Mouse (Mus musculus) frontal cortex, adult 2 months (tissue): Measurements from ENCODE around the gene Poldip2. TPM values are rescaled to one million over a fixed set of nuclear protein-coding genes. Genes with fewer than 3 reads are reported as not detected.
A peak's percentile ranks its signal among the peaks of the same experiment; 100 is the strongest.

Experiments used
- DNase-seq, 2 experiments: peaks; one replicate each; pipeline ENCODE4 v3.0.0; 2022; ENCODE audit warnings: low spot score in 1 of 2; ENCODE audit errors: extremely low spot score in 1 of 2
- polyA plus RNA-seq: library from polyadenylated mRNA; depleted of rRNA; stranded (reverse); fragments of >200 nt; gene quantifications from 2 replicates; pipeline ENCODE4 v1.2.3, GENCODE M21; 2012; rRNA removed

Gene Poldip2
- polyA plus RNA-seq: 107 and 115 TPM in 2 replicates

DNA sequence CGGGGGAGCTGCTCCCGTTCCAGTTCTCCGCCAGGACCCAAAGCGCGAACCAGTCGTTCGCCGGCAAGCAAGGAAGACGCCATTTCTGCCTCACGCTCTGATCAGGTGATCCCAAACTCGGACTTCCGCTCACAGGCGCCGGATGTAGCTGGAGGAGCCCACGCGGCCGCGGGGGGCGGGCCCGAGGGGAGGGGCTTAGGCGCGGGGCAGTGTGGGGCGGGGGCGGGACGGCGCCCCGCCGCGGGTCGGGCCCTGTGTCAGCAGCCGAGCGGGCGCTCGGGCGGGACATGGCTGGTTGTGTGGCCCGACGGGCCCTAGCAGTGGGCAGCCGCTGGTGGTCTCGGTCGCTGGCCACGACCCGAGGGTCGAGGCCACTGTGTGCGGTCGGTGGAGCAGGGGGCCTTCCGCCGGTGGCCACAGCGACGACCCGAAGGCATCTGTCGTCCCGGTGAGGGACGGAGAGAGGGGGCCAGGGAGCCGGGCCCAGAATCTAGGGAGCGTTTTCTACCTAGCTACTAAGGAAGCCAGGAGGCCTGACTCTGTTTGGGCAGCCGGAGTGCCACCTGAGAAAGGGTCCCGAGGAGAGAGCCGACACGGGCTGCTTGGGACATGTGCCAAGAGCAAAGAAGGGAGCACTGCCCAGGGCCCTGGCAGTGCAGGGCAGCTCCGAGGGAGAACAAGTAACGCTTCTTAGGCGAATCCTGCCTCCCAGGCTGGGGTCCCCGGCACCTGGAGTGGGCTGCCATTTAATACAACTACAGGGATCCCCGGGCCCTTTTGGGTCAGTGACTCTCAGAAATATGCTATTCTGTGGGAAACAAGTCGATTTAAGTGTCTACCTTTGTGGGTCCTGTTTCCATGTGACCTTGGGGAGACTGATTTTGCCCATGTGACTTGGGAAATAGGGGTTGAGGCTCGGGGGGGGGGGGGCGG lies at the start of gene Poldip2, which contains the start of gene Tmem199:
Poldip2 (plus strand) TSS at position 169 of the 933 bp plus-strand sequence.
Tmem199 (minus strand) TSS at position 148 of the 933 bp plus-strand sequence.
- peak; percentile 81 to 90 for DNase-seq

DNA sequence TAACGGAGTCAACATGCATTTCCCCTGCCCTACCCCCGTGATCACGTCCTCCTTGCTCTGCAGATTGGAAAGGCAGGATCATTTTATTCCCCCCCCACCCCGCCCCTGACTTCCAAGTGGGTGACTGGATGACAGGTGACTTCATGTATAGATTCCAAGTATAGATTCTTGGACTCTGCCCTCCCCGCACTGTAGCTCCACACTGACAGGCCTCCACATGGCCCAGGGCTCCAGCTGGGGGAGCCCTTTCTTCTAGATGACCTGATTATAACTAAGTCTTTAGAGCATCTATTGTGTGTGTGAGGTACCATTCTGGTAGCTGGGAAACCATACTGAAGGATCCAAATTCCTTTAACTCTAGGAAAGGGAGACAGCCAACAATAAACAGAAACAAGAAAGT lies 49.3 kb upstream of the Poldip2 start:
- no peak for DNase-seq

DNA sequence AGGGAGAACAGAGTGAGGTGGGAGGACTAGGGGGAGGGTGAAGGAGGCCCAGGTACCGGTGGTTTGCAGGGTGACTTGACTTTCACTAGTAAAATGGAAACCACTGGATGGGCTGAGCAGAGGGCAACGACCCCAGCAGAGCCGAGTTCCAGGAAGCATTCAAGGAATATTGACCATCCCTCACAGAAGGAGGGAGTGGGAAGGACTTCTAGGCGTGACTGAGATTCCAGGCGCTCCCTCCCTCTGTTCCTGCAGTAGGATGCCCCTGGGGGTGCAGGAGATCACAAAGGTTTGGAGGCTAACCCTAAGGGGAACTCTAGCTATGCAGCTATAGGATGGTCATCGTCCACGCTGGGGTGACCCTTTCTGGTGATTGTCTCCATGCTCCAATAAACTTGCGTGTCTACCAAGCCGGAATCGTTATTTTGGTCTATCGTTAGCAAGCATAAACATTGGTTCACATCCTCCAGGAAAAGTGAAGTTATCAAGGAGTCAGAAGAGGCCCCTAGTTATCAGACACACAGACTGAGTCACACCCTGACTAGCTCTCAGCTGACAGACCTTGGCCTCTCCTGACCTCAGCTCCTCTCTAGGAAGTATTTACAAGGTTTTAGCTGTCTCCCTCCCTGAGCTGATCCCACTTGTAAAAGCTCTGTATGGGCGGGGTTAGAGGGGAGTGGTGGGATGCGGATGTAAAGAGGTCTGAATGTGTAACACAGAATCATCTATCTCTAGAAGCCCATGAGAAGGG lies 48.5 kb upstream of the Poldip2 start:
- DNase-seq: no peak

DNA sequence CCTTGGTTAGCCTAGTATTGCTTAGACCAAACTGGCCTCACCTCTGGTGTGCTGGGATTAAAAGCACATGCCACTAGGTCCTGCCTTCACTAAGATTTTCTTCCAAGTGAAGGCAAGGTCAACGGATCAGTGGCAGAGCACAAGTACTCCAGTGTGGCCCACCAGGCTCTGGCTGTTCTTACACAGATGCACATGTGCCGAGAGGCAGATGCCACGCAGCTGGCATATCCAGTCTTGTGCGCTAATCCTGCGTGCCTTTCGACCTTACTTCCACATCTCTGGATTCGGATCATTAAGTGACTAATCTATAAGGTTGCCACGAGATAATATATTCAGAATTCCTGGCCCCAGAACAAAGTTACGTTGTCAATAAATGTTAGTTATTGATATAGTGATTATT lies 46.9 kb upstream of the Poldip2 start:
- DNase-seq: no peak

DNA sequence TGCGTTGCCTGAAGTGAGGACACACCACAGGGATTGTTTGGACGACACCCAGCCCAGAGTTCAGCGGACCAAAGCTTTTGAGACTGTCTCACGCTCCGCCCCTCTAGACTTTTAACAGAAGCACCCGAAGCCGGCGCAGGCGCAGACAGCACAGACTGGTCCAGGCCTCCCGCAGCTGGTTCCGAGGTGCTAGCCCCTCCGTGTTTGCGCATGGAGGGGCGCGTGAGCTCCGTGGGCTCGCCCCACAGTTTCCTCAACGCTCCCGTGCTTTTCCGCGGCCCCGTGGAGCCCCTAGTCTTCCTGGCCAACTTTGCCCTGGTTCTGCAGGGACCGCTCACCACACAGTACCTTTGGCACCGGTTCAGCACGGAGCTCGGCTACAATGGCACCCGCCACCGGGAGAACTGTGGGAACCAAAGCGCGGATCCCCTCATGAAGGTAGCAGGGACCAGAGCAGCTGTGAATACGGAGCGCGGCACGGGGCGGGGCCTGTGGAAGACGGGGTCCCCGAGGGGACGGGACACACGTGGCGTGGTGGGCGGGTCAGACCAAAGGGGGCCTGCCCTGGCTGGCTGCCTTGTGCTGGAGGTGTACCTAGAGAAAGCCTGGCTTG lies 46.3 kb upstream of the Poldip2 start, which contains the start of gene Slc46a1:
Slc46a1 (plus strand) TSS at position 130 of the 613 bp plus-strand sequence.
- peak; percentile 49 to 81 for DNase-seq

DNA sequence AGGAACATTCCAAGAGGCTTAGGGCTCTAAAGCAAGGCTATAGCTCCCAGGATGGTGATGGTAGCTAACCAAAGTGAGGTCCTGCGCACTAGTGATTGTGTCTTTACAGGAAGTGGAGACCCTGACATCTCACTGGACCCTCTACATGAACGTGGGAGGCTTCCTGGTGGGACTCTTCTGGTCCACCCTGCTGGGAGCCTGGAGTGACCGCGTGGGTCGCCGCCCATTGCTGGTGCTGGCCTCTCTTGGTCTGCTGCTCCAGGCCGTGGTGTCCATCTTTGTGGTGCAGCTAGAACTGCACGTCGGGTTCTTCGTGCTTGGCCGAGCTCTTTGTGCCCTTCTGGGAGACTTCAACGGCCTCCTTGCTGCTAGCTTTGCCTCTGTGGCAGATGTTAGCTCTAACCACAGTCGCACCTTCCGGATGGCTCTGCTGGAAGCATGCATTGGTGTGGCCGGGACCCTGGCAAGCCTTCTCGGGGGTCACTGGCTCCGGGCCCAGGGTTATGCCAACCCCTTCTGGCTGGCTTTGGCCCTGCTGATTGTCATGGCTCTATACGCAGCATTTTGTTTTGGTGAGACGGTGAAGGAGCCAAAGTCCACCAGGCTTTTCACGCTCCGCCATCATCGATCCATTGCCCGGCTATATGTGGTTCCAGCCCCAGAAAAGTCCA lies 45.6 kb upstream of the Poldip2 start:
- DNase-seq: no peak

DNA sequence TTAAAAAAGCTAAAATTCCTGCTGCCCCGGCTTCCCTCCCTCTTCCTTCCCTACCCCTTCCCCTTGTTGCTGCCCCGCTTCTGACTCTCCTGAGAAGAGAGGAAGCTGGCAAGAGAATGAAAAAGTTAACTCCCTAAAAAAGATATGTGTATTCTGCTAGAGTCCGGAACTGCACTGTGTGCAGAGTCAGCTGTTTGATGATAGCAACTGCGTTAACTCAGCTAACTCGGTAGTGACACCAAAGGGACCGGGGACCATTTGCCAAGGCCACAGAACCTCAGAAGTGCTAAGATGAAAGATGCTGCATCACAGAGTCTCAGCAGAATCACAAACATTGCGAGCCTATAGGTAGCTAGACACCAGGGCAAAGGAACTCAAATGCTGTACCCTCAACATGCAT lies 44.5 kb upstream of the Poldip2 start:
- DNase-seq: no peak

DNA sequence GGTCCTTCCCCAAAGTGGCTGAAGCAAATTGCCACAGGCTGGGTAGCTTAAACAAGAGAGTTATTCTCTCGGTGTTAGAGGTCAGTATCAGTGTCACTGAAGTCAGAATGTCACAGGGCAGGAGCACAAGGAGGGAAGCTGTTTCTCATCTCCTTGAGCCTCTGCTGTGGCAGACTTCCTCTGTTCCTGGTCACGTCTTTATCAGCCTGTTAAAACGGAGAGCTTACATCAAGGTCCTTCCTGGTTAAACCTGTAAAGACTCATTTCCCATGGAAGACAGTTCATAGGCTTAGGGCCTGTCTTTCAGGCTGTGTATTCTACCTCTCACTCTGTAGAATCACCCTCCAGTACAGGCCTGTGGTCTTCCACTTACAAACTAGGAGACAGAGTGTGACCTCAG lies 44.1 kb upstream of the Poldip2 start:
- DNase-seq: no peak

DNA sequence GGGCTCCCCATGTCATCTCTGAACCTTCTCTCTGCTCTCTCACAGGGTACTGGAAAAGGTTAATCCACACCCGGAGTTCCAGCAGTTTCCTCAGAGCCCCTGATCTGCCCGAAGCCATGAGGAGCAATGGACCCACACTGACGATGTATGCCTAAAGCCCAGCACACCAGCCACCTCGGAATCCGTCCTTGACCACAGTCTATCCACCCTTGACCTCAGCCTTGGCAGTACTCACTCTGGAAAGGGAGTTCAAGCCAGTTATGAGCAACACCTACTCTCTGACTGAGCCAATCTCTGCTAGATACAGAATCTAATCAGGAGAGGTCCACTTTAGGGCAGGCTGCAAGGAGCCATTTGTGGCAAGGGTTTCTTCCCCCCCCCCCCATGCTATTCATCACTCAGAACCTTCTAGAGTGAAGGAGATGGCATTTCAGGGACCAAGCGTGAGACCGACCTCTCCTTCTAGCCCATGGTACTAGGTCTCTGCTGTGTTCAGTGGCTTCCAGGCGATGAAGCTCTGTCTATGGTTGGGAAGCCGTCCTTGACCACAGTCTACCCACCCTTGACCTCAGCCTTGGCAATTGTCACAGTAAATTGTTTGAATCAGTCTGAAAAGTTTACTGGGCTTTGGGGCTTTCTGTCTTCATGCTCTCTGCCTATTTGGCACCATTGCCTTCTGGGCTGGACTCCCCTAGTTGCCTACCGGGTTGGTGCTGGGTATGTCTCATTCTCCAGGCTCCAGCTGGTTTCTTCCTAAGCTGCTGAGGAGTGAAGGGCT lies 40.5 kb upstream of the Poldip2 start:
- DNase-seq: no peak

DNA sequence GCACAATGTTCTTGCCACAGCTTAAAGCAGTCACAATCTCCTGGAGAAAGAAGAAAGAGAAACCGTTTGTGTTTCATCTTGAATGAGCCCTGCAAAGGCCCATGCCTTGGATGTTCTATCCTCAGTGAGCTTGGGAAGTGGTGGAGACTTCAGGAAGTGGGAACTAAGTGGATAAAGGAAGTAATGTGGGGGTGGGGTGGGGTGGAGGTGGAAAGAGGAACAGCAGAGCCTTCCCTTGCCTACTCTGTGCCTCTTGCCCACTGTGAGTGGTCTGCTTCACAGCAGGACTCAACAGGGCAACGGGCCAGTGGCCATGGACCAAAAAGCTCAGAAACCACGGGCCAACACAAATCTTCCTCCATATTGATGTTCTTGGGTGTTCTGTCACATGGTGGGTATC lies 36.7 kb upstream of the Poldip2 start:
- no peak for DNase-seq

DNA sequence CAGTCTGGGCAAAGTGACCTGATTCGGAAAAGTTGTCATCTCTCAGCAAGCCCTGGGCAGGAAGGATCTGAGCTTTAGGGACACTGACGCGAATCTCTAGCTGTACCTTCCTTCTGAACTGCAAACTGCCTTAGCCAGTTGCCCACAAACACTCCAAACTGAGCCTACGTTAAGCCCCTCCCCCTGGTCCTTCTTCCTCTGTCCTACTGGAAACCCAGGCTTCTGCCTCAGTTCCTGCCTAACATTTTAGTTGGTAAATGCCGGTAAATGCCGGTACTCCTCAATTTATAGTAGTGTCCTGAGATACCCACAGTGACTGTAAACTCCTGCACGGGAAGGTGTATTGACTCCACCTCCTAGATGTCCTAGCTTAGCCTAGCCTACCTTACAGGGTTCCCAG lies 28.4 kb upstream of the Poldip2 start:
- no peak for DNase-seq

DNA sequence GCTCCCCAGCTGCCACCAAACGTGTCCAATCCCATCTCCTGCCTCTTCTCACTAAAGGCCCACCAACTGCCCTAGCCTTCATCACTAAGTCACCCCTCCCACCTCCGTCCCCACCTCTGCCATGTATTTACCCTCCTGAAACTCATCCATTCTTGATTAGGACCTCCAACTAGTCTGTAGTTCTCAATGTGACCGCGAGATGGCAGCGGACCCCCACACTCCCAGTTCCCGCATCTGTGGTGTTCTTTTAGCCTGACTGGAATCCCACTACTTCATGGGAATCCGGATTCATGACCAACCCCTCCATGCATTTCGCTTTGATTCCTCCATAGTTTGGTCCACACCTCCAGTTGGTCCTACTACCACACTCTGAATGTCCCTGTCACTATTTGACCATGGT lies 23.8 kb upstream of the Poldip2 start:
- peak in 1 of 2 experiments; percentile 86 for DNase-seq

DNA sequence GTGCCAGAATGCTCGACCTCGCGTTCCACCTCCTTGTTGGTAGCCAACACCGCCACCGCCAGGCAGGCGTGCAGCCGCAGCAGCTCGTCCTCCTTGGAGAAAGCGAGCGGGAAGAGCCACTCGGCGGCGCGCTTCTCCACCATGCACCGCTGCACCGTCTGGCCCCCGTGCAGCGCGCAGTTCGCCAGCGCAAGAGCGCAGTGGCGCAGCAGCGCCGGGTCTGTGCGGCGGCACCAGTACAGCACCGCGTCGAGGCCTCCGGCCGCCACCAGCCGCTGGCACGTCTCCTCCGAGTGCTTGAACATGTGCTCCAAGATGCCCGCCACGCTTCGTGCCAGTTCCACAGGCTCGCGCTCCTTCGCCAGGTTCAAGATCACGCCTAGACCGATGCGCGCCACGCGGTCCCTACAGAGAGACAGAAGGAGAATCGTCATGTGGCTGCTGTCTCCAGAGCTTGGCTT lies 21.2 kb upstream of the Poldip2 start:
- peak in 1 of 2 experiments; percentile 62 for DNase-seq

DNA sequence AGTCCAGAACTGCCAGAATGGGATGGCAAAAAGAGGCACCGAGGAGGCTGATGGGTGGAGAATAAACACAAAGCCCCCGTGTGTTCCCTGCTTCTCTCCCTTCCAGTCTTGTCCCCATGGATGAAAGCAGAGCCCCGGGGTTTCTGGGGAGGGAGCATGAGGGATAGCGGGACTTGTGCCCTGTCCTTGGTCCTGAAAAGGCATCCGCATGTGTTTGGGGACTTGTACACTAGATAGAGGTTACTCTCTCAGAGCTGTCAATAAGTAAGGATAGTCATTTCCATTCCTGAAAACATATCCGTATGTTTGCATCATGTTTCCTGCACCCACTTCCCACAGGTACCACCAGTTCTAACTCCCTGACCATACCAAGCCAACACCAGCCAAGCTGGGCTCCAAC lies 16.1 kb upstream of the Poldip2 start:
- no peak for DNase-seq

DNA sequence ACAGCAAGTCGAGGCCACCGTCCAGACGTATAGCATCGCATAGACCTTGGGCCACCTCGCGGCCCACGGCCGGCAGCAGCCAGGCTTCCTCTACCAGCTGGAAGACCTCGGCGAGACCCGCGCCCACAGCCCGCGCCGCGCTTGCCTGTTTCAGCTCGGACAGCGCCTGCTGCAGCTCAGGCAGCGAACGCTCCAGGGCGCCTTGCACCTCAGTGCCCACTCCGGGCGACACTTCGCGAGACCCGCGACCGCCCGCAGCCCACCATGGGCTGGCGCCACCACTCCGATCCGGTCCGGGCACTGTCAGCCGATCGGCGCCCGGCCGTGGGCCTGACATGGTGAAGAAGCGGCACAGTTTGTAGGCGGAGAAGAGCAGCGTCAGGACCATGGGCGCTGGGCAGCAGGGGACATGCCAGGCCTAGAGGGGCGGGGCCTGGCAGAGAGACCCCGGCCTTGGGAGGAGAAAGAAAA lies 14.9 kb upstream of the Poldip2 start:
- peak in 1 of 2 experiments; percentile 38 for DNase-seq

DNA sequence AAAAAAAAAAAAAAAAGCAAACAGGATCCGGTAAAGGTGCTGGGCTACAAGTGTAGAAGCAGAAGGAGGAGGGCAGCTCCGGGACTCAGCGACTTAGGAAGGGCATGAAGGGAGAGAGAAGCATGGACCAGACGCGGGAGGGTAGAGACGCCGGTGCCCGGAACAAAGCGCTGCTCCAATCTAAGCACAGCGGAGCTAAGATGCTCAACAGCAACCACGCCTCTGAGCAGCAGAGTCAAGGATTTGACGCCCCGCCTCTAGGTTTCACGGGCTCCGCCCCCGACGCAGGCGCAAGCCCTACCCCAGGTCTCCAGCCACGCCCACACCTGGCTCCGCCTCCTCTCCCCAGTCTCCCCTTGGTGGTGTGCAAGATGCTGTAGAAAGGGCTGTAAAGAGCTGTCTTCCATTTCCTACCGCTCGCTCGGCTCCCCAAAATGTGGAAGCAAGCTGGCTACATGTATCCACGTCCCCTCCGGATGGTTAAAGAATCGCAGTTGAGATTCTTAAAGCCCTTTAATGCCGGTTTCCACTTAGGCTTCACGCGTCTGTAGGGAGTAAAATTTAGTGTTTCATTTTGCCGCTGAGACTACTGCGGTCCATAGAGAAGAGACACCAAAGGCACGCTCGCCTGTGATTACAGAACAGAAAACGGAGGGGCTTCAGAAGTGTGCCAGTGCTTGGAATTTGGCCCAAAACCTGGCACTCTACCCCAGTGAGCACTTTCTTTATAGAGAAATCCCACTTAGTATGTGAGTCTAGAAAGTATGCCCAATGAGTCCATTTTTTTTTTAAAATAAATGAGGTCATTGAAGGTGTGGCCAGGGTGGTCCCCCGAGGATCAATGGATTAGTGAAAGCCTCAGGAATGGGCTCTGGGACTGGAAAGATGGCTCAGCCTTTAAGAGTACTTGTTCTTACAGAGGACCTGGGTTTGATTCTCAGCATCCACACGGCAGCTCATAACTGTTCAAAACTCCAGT lies 14.2 kb upstream of the Poldip2 start, which contains the start of gene Sarm1:
Sarm1 (minus strand) TSS at position 211 of the 979 bp plus-strand sequence.
- peak; percentile 93 to 97 for DNase-seq

DNA sequence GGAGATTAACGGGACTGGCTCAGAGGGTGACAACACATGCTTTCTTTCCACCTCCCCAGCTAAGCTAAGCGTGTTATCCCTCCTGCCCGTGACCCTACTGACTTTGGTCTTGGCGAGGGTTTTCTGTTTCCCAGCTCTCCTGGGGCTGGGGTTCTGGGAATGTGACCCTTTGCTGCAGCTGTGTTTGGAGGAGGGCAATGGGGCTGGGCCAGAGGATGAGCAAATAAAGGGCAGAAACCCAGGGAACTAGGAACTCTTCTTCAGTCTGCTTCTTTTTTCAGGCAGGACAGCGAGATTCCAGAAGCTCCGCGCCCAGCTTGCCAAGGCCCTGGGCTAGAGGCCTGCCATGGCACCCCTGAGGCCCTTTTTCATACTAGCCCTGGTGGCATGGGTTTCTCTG lies 13.0 kb upstream of the Poldip2 start, which contains the start of gene Vtn:
Vtn (plus strand) TSS at position 88 of the 400 bp plus-strand sequence.
- DNase-seq: no peak

DNA sequence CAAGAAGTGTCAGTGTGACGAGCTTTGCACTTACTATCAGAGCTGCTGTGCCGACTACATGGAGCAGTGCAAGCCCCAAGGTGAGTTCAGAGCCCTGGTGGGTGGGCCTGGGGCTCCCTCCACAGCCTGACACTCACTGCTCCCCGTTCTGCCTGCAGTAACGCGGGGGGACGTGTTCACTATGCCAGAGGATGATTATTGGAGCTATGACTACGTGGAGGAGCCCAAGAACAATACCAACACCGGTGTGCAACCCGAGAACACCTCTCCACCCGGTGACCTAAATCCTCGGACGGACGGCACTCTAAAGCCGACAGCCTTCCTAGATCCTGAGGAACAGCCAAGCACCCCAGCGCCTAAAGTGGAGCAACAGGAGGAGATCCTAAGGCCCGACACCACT lies 12.4 kb upstream of the Poldip2 start:
- DNase-seq: no peak
